Mouse (Mus musculus) limb, embryonic 14.5 days (tissue): ENCODE data around the gene Syne2. TPM values are rescaled to one million over a fixed set of nuclear protein-coding genes. Genes with fewer than 3 reads are reported as not detected.

Experiments
- ATAC-seq: fragments of 200-750 bp; cut with Nextera tagmentation; 2 replicates; pipeline ENCODE4 v1.8.0; 2017; ENCODE audit warnings: low read depth, moderate number of reproducible peaks, moderate TSS enrichment; ENCODE audit not compliant: low FRiP score
- DNase-seq: peaks from one replicate; pipeline ENCODE4 v3.0.0-alpha.2; 2015; ENCODE audit warnings: low spot score
- H3K27ac ChIP-seq: fragments of 300-500 bp; sonication (generic); replicated peaks from 2 replicates; pipeline ENCODE4 v1.5.1; 2014; ENCODE audit warnings: low read depth, mild to moderate bottlenecking, low read length, moderate library complexity, mixed read lengths
- H3K27me3 ChIP-seq: fragments of 300-500 bp; sonication (generic); 2 replicates; pipeline ENCODE4 v1.6.1; 2014; ENCODE audit warnings: low read length, mixed read lengths; ENCODE audit not compliant: control insufficient read depth, insufficient read depth
- H3K36me3 ChIP-seq: fragments of 300-500 bp; sonication (generic); 2 replicates; pipeline ENCODE4 v1.6.1; 2014; ENCODE audit warnings: mild to moderate bottlenecking, low read length, moderate library complexity, mixed read lengths; ENCODE audit not compliant: control insufficient read depth, insufficient read depth
- H3K4me1 ChIP-seq: fragments of 300-500 bp; sonication (generic); 2 replicates; pipeline ENCODE4 v1.6.1; 2014; ENCODE audit warnings: antibody characterized with exemption, low read length, mixed read lengths; ENCODE audit not compliant: control insufficient read depth, insufficient read depth
- H3K4me2 ChIP-seq: fragments of 300-500 bp; sonication (generic); replicated peaks from 2 replicates; pipeline ENCODE4 v1.6.1; 2014; ENCODE audit warnings: low read depth, mild to moderate bottlenecking, low read length, moderate library complexity; ENCODE audit not compliant: severe bottlenecking
- H3K4me3 ChIP-seq: fragments of 300-500 bp; sonication (generic); replicated peaks from 2 replicates; pipeline ENCODE4 v1.5.1; 2014; ENCODE audit warnings: low read length
- H3K9ac ChIP-seq: fragments of 300-500 bp; sonication (generic); 2 replicates; pipeline ENCODE4 v1.6.1; 2014; ENCODE audit warnings: mild to moderate bottlenecking, low read depth, low read length, moderate library complexity; ENCODE audit not compliant: severe bottlenecking
- H3K9me3 ChIP-seq: fragments of 300-500 bp; sonication (generic); 2 replicates; pipeline ENCODE4 v1.6.1; 2016; ENCODE audit warnings: low read length; ENCODE audit not compliant: control insufficient read depth
- POLR2A ChIP-seq: fragments of 200-500 bp; IDR thresholded peaks from 2 replicates; pipeline ENCODE4 v1.8.0; 2012; ENCODE audit warnings: inconsistent platforms, mild to moderate bottlenecking, moderate library complexity, borderline replicate concordance; ENCODE audit not compliant: insufficient read depth, insufficient read length; ENCODE audit errors: extremely low read depth
- WGBS: fragments of 180-500 bp; shearing (Covaris S2); extraction: QIAGEN DNeasy Blood & Tissue Kit; methylation state at CpG from one replicate; pipeline ENCODE4 v1.1.7; 2014; 5-methylcytosine and 5-hydroxymethylcytosine counted together
- polyA plus RNA-seq, 2 experiments: library from polyadenylated mRNA; depleted of rRNA in 1 of 2; stranded (reverse) in 1 of 2; unstranded in 1 of 2; fragments of >200 nt; fragmentation: Nextera tagmentation in 1 of 2; extraction: Ambion mirVana in 1 of 2; gene quantifications; 2 replicates each; pipeline versions ENCODE4 v1.2.1 to v1.2.3; 2012 to 2014

The Syne2 gene
- polyA plus RNA-seq, 2 experiments = 41.5 to 48.0 TPM

- H3K27me3 ChIP-seq = peaks cover 3% of the 10 kb centered on the region; the same call in 1 of the 2 replicates
- no peak for TF ChIP-seq POLR2A
- no peaks in the 10 kb centered on the region for H3K36me3 ChIP-seq
- peaks cover 11% of the 10 kb centered on the region for H3K4me1 ChIP-seq
- no peak overlapping the region for H3K4me2 ChIP-seq
- H3K9me3 ChIP-seq = no peaks in the 10 kb centered on the region
- H3K4me3 ChIP-seq = no peak overlapping the region
- ATAC-seq (no peak), DNase-seq (no peak)
- 75% methylated on average over 7 of the region's 7 CpGs for WGBS
- H3K27ac ChIP-seq = no peak overlapping the region
- no peak overlapping the region for H3K9ac ChIP-seq
Measured at GRCm38 (mm10) chr12:75820216-75820615, 2.3 kb downstream of the Syne2 start.

DNA sequence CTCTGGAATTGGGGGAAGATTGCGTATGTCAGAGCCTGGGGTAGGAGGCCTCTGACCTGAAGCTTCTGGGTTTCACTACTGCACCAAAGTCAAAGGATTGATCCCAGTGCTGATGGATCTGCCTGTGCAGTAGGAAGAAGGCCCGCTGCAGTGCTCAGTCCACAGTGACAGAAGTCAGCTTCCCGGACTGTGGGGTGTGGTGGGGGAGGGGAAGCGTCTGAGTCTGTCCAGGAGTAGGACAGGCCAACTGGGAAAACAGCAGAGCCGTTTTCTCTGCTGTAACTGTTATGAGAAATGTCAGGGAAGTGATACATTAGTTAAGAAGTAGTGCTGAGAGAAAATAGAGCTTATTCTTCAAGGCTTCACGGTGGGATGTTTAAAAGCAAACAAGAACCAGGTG is 4.2 kb downstream of the Syne2 start:
- 20% methylated on average over 6 of the region's 6 CpGs for WGBS
- no peak overlapping the region for H3K27ac ChIP-seq
- H3K4me3 ChIP-seq = no peak overlapping the region
- ATAC-seq (no peak), DNase-seq (no peak)
- peaks cover 22% of the 10 kb centered on the region for H3K4me1 ChIP-seq
- H3K9ac ChIP-seq = no peak overlapping the region
- H3K27me3 ChIP-seq = peaks cover 3% of the 10 kb centered on the region; the same call in 1 of the 2 replicates
- TF ChIP-seq POLR2A = no peak
- H3K9me3 ChIP-seq = no peaks in the 10 kb centered on the region
- H3K36me3 ChIP-seq = no peaks in the 10 kb centered on the region
- H3K4me2 ChIP-seq = no peak overlapping the region

GRCm38 (mm10) chr12:75823475-75823874 is 5.5 kb downstream of the Syne2 start:
- Histone ChIP-seq H3K4me3 (no peak overlapping the region), H3K36me3 (no peaks in the 10 kb centered on the region), H3K4me1 (peaks cover 35% of the 10 kb centered on the region), H3K9ac (no peak overlapping the region), H3K27ac (no peak overlapping the region), H3K9me3 (no peaks in the 10 kb centered on the region), H3K4me2 (no peak overlapping the region), H3K27me3 (no peaks in the 10 kb centered on the region)
- ATAC-seq (no peak), DNase-seq (no peak)
- no peak for TF ChIP-seq POLR2A
- WGBS = 90% methylated on average over 6 of the region's 6 CpGs

- no peak for TF ChIP-seq POLR2A
- H3K9ac ChIP-seq = no peak overlapping the region
- no peaks in the 10 kb centered on the region for H3K9me3 ChIP-seq
- no peaks in the 10 kb centered on the region for H3K27me3 ChIP-seq
- no peaks in the 10 kb centered on the region for H3K36me3 ChIP-seq
- peaks cover 33% of the 10 kb centered on the region for H3K4me1 ChIP-seq
- no peak overlapping the region for H3K27ac ChIP-seq
- ATAC-seq = no peak
- WGBS = 78% methylated on average over 7 of the region's 7 CpGs
- no peak overlapping the region for H3K4me2 ChIP-seq
- DNase-seq = no peak
- no peak overlapping the region for H3K4me3 ChIP-seq
Measured at GRCm38 (mm10) chr12:75825458-75825857, 7.5 kb downstream of the Syne2 start.

DNA sequence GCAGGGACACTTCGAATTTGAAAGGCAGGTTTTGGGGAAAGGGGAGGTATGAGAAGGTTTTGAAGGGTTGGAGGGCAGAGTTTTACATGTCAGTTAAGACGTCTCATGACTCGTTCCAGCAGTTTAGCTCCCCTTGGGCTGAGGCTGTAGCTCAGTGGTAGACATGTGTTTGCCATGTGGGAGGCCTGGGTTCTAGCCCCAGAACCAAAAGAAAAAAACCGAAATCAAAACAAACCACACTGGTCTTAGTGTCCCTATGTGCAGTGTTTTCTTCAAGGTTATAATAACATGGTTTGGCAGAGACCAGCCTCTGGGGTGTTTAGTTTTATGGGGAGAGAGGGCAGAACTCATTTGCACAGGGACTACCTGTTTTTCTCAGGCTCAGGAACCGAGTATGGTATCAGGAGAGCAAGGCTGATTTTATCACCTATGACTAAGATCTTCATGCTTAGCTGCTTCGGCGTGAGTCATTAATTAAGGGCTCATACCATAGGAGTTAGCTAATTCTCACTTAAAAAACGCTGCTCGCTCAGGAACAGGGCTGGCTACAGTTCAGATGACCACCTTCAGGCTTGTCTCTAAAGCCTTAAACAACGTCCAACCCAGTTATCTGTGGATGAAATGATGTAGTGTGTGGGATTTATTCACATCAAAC is 8.9 kb downstream of the Syne2 start:
- Histone ChIP-seq H3K27ac (no peak overlapping the region), H3K36me3 (no peaks in the 10 kb centered on the region), H3K9ac (no peak overlapping the region), H3K9me3 (no peaks in the 10 kb centered on the region), H3K4me3 (no peak overlapping the region), H3K4me1 (peaks cover 32% of the 10 kb centered on the region), H3K27me3 (no peaks in the 10 kb centered on the region), H3K4me2 (peak overlapping the region; percentile 15; the same call in 1 of the 2 replicates)
- DNase-seq (peak; percentile 47), ATAC-seq (peak; percentile 58)
- WGBS = 22% methylated on average over 10 of the region's 10 CpGs
- TF ChIP-seq POLR2A = no peak
